Mouse (Mus musculus) testis, postnatal 14 days (tissue): ENCODE results near the gene Scaper.

ENCODE experiments used
- DNase-seq: peaks from one replicate; pipeline ENCODE4 v3.0.0; 2021; ENCODE audit warnings: low spot score

Scaper gene

DNA sequence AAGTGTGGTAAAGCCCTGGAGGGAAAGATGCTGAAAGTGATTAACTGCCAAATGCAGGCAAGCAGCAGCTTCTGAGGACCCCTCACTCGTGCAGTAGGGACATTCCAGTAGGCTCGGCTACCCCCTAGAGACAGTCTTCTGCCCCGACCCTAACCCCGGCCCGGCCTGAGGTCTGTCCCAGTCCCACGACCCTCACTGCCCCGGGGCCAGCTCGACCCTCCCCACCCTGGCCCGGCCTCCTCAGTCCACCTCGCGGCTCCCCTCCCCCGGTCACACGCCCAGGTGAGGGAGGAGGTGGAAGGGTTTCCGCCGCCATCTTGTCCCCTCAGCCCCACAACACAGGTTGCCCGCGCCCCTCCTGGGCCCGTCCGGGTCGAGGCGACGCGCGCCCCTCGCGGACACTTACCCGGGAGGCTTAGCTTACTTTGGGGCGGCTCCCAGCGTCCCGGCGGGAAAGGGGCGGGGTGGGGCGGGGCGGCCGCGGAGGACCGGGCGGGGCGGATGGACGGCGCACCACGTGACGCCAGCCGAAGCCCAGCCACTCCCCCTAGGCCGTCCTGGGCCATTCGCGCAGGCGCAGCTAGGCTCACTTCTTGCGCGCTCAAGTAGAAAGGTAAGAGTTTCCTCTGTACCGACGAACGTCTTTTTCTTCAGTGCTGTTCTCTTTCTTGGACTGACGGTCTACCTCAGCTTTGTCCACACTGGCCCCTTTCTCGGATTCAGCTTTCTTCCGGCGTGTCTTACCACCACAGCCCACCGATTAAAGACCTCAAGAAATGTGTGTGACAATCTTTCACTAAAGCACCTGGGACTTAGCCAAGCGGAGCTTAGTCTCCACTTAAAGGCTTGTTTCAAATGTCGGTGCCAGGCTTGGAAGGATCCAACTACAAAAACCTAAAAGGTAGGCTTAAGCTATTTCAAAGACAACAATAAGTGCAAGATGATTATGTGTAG, at the start of gene Scaper:
Scaper (minus strand) TSS at position 456 of the 954 bp plus-strand sequence.
- peak; percentile 91 for DNase-seq

- DNase-seq = no peak
Observed at GRCm38 (mm10) chr9:55946819-55947218, 8.9 kb upstream of the Scaper start.

DNA sequence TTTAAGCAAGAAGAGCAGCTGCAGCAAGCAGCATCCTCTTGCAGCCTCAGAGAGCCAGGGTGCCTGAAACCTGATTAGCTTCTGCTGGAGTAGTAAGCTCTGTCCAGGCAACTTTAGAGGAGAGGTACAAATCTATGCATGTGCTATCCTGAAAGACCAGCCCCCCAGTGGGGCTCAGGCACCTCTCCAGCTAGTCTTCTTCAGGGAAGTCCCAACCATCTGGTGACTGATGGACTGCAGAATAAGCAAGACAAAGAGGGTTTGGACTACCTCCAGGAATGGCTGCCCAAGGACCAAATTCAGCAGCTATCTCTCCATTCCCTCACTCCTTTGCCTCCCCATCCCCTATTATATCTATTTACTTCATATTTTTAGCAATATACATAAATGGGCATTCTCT, 3.4 kb upstream of the Scaper start:
- no peak for DNase-seq

DNA sequence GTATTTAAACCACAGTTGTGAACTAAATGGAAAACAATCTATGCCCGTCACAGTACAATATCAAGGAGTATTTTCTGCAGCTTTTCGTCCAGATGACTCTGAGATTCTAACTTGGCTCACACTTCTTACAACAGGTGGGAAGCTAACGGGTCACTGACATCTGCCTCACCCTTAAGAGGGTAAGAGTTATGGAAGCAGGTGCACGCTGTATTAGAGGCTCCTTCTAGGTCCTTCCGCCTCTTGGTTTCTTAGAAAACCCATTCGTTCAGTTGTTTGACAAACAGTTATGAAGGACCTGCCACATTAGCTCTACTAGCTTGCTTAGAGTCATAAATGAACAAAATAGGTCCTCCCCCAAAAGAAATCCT, 683 bp upstream of the Scaper start:
- no peak for DNase-seq

DNA sequence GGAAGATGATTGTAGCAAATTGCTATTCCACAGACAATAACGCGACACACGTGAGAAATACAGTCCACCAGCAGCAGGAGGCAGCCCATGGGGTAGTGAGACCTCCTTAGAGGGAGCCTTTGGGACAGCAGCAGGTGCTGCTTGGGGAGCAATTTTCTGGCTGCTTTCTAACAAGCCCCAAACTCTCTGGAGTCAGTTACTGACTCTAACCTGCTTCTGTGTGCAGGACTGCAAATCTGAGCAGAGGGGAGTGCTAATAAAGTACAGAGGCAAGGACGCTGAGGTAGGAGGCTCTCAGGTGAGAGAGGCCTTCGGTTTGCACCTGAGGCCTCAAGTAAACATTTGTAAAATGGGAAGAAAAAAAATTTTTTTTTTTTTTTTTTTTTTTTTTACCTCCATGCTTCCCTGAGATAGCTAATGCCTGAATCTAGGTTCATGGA, 675 bp downstream of the Scaper start:
- peak; percentile 10 for DNase-seq

- no peak for DNase-seq
Observed at GRCm38 (mm10) chr9:55932482-55932881, 5.4 kb downstream of the Scaper start.

DNA sequence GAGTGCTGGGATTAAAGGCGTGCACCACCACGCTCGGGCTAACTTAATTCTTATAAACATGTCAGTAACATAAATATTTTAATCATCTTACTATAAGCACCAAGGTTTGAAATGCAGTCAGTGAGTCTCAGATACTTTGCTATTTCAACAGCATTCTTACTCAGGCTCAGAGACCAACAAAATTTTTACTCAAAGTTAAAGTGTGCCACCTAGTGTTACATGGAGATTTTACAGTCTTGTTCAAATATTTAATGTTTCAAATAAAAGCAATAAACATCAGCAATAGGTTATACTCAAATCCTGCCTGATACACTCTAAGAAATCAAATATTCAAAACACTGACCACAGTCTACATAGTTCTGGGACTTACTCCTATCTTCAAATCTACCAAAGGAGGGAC, 19.3 kb downstream of the Scaper start:
- DNase-seq = no peak

DNA sequence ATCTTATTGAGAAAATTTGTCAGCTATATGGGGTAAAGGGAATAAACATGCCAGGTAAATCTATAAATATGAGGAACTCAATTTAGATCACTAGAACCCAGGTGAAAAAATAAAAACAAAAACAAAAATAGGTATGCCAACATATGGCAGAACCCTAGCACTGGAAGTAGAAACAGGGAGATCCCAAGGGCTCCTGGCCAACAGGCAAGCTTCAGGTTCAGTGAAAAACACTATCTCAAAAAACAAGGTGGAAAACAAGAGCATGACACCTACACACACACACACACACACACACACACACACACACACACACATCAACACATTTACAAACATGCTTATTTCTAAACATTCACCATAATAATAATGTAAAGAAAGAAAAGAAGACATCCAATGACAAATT, 21.2 kb downstream of the Scaper start:
- no peak for DNase-seq

- no peak for DNase-seq
Observed at GRCm38 (mm10) chr9:55911481-55911880, 26.4 kb downstream of the Scaper start.

GRCm38 (mm10) chr9:55902964-55903363, 35.0 kb downstream of the Scaper start:
- no peak for DNase-seq

GRCm38 (mm10) chr9:55901588-55901987, 36.3 kb downstream of the Scaper start:
- DNase-seq = no peak

- no peak for DNase-seq
Observed at GRCm38 (mm10) chr9:55900531-55900930, 37.4 kb downstream of the Scaper start.

DNA sequence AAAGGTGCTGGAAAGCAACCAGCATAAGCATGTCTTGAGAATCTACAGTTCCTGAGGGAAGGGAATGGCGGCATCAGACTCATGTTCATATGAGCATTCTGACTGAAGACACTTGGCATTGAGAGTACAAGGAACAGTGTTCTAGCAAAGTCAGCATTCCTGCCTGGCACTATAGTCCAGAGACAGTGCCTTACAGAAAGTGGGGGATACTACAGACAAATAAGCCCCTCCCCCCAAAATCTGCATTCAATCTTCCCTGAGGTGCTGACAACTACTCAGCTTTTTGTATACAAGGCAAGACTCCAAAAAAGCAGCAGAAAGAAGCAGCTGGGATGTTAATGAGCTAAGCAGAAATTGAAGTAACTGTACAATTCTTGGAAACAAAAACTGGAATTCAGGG, 59.9 kb downstream of the Scaper start:
- DNase-seq = no peak

- DNase-seq = no peak
Observed at GRCm38 (mm10) chr9:55789442-55789841, 148.5 kb downstream of the Scaper start.

DNA sequence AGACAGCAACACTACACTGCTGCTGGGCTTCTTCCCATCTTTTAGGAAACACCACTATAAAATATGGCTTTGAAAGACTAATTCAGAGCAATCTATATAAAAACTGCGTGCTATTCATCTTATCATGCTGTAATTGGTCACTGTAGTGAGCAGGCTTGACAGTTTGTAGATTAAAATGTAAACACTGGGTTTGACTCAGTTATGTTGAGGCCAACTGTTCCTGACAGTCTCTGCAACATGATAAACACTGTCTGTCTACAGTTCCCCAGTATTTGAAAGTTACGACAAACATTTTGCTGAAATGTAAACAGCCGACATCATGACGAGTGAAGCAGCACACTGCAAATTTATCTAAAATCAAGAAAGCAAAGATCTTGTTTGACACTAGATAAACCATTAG, 225.9 kb downstream of the Scaper start:
- no peak for DNase-seq

DNA sequence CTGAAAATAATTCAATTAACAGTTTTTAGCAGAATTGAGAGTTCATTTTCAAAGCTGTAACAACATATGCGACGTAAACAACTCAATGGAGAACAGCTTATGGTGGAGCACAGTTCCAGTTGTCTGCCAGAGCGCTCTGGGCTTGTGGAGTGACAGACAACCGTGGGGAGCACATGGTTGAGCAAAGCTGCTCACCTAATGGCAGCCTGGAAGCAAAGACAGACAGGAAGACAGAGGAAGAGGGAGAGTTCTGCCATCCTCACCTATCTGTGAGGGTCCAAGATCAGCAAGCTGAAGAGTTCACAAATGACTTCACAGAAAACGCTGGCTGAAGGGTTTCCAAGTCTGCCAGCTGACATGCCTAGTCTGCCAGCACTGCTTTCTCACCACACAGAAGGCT, 227.4 kb downstream of the Scaper start:
- no peak for DNase-seq

DNA sequence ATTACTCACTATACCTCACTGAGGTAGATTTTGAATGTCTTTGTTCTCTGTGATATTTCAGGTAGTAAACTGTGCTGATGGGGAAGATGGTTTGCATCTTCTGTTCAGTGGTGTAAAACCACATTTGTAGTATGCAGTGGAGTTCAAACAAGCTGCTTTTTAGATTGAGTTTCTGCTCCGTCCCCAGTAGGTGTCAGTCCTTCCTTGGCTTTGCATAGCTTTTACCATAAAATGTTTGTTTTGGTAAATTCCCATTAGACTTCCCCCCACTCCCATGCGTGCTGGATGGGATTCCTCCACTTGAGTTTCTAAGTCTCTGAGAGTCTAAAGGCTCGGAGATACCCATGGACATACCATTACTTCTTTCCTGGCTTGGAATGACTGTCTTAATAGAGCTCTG, 231.3 kb downstream of the Scaper start:
- no peak for DNase-seq

DNA sequence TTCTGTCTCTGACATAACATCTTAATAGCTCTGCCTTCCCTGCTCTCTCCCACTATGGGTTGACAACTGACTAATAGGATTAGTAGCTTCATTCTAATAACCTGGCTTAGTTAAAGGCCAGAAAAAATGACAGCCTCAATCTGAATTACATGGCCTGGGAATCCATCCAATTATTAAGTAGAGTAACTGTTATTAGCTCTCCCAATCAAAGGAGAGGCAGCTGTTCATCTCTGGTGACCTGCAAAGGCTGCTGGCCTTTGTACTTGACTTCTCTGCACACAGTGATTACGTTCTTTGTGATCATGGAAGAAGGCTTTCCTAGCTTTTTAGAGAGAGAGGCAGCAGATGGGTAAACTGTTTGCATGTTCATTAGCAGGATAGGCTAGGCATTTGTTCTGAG, 242.6 kb downstream of the Scaper start:
- no peak for DNase-seq

DNA sequence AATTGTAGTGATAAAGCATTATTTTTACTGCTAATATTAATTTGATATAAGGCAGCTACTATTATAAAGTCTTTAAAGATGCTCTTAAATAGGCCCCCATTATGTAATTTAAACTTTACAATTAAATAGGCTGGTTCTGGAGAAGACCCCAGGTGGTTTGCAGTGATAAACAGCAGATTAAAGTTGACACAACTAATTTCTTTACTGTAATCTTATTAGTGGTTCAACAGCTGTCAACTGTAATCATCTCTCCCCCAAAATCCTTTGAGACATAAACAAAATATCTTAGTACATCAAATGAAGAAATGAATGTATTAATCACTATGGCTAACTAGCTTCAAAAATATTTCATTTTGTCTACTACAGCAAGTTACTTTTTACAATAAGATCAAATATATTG, 260.8 kb downstream of the Scaper start:
- DNase-seq = no peak

DNA sequence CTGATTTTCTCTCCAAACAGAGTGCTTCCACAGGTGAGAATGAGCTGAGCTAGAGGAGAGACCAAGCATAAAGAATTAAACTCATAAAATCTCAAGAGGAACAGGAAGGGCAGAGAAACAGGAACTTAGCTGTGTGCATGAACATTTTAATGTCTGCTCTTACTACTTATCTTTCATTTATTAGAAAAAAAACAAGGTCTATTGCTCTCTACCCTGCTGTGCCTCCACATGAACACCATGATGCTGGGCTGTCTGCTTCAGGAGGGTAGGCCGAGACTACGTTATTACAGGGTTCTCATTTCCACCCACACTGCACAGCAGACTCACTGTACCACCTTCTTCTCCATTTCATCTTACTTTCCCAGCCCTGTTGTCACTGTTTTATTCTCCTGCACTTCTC, 291.5 kb downstream of the Scaper start:
- no peak for DNase-seq

- DNase-seq = no peak
Observed at GRCm38 (mm10) chr9:55626990-55627389, 310.9 kb downstream of the Scaper start.

GRCm38 (mm10) chr9:55614711-55615110, 323.2 kb downstream of the Scaper start:
- DNase-seq = no peak

GRCm38 (mm10) chr9:55609751-55610150, 328.2 kb downstream of the Scaper start:
- DNase-seq = no peak
